Mouse (Mus musculus) embryonic facial prominence, embryonic 11.5 days (tissue): ENCODE results near the gene Otulinl. TPM values are rescaled to one million over a fixed set of nuclear protein-coding genes. Genes with fewer than 3 reads are reported as not detected.

Source experiments
- ATAC-seq: fragments of 200-750 bp; cut with Nextera tagmentation; replicated peaks from 2 replicates; pipeline ENCODE4 v1.8.0; 2017; ENCODE audit warnings: low read depth; ENCODE audit not compliant: insufficient number of reproducible peaks, low FRiP score, low TSS enrichment
- DNase-seq: peaks from one replicate; pipeline ENCODE4 v3.0.0-alpha.2; 2015; ENCODE audit warnings: low spot score
- H3K27ac ChIP-seq: fragments of 300-500 bp; sonication (generic); replicated peaks from 2 replicates; pipeline ENCODE4 v1.5.1; 2014; ENCODE audit warnings: mild to moderate bottlenecking, low read depth, low read length, control low read depth
- H3K27me3 ChIP-seq: fragments of 300-500 bp; sonication (generic); 2 replicates; pipeline ENCODE4 v1.6.1; 2014; ENCODE audit warnings: mild to moderate bottlenecking, low read length, moderate library complexity, mixed read lengths; ENCODE audit not compliant: control insufficient read depth, insufficient read depth
- H3K36me3 ChIP-seq: fragments of 300-500 bp; sonication (generic); replicated peaks from 2 replicates; pipeline ENCODE4 v1.6.1; 2014; ENCODE audit warnings: low read depth, mild to moderate bottlenecking, low read length, moderate library complexity, mixed read lengths; ENCODE audit not compliant: control insufficient read depth, insufficient read depth
- H3K4me1 ChIP-seq: fragments of 300-500 bp; sonication (generic); 2 replicates; pipeline ENCODE4 v1.6.1; 2014; ENCODE audit warnings: low read length, mixed read lengths; ENCODE audit not compliant: control insufficient read depth, insufficient read depth
- H3K4me2 ChIP-seq: fragments of 300-500 bp; sonication (generic); 2 replicates; pipeline ENCODE4 v1.6.1; 2014; ENCODE audit warnings: low read depth, mild to moderate bottlenecking, control low read depth, low read length, moderate library complexity
- H3K4me3 ChIP-seq: fragments of 300-500 bp; sonication (generic); 2 replicates; pipeline ENCODE4 v1.5.1; 2014; ENCODE audit warnings: low read depth, low read length, control low read depth
- H3K9ac ChIP-seq: fragments of 300-500 bp; sonication (generic); replicated peaks from 2 replicates; pipeline ENCODE4 v1.6.1; 2014; ENCODE audit warnings: mild to moderate bottlenecking, control low read depth, low read length
- H3K9me3 ChIP-seq: fragments of 300-500 bp; sonication (generic); replicated peaks from 2 replicates; pipeline ENCODE4 v1.6.1; 2016; ENCODE audit warnings: mild to moderate bottlenecking, low read length, inconsistent platforms, mixed read lengths; ENCODE audit not compliant: control insufficient read depth
- WGBS: fragments of 180-500 bp; shearing (Covaris S2); extraction: QIAGEN DNeasy Blood & Tissue Kit; methylation state at CpG from one replicate; pipeline ENCODE4 v1.1.7; 2014; 5-methylcytosine and 5-hydroxymethylcytosine counted together
- polyA plus RNA-seq: library from polyadenylated mRNA; unstranded; fragments of >200 nt; fragmentation: Nextera tagmentation; extraction: Ambion mirVana; gene quantifications from 2 replicates; pipeline ENCODE4 v1.2.1, GENCODE M21; 2014

Otulinl gene
- polyA plus RNA-seq, 1 experiment from 2014 or later: 14.9 TPM

- H3K4me3 ChIP-seq: no peak overlapping the region
- WGBS: 89% methylated on average over 9 of the region's 9 CpGs
- ATAC-seq (no peak), DNase-seq (no peak)
- H3K4me2 ChIP-seq: no peak overlapping the region
- H3K36me3 ChIP-seq: no peaks in the 10 kb centered on the region
- no peaks in the 10 kb centered on the region for H3K4me1 ChIP-seq
- no peak overlapping the region for H3K9ac ChIP-seq
- no peaks in the 10 kb centered on the region for H3K9me3 ChIP-seq
- H3K27me3 ChIP-seq: no peaks in the 10 kb centered on the region
- no peak overlapping the region for H3K27ac ChIP-seq
These were observed 29.3 kb upstream of the Otulinl start for GRCm38 (mm10) chr15:27710698-27711097.

GRCm38 (mm10) chr15:27708968-27709612, 27.7 kb upstream of the Otulinl start:
- H3K9ac ChIP-seq: no peak overlapping the region
- H3K9me3 ChIP-seq: no peaks in the 10 kb centered on the region
- WGBS: 82% methylated on average over 7 of the region's 7 CpGs
- DNase-seq (no peak), ATAC-seq (no peak)
- H3K36me3 ChIP-seq: no peaks in the 10 kb centered on the region
- no peak overlapping the region for H3K27ac ChIP-seq
- no peaks in the 10 kb centered on the region for H3K4me1 ChIP-seq
- H3K27me3 ChIP-seq: no peaks in the 10 kb centered on the region
- no peak overlapping the region for H3K4me3 ChIP-seq
- no peak overlapping the region for H3K4me2 ChIP-seq

GRCm38 (mm10) chr15:27708499-27708898, 27.1 kb upstream of the Otulinl start:
- no peak overlapping the region for H3K9ac ChIP-seq
- H3K9me3 ChIP-seq: no peaks in the 10 kb centered on the region
- H3K27me3 ChIP-seq: no peaks in the 10 kb centered on the region
- H3K4me3 ChIP-seq: no peak overlapping the region
- H3K27ac ChIP-seq: no peak overlapping the region
- no peak overlapping the region for H3K4me2 ChIP-seq
- H3K36me3 ChIP-seq: no peaks in the 10 kb centered on the region
- 67% methylated on average over 3 of the region's 3 CpGs for WGBS
- DNase-seq (no peak), ATAC-seq (no peak)
- no peaks in the 10 kb centered on the region for H3K4me1 ChIP-seq

GRCm38 (mm10) chr15:27702972-27703313, 21.6 kb upstream of the Otulinl start:
- H3K4me3 ChIP-seq: no peak overlapping the region
- H3K27me3 ChIP-seq: no peaks in the 10 kb centered on the region
- WGBS: 38% methylated on average over 1 of the region's 1 CpGs
- no peak overlapping the region for H3K9ac ChIP-seq
- no peaks in the 10 kb centered on the region for H3K36me3 ChIP-seq
- no peak overlapping the region for H3K4me2 ChIP-seq
- H3K4me1 ChIP-seq: no peaks in the 10 kb centered on the region; the same call in 1 of the 2 replicates
- ATAC-seq (no peak), DNase-seq (no peak)
- H3K9me3 ChIP-seq: no peaks in the 10 kb centered on the region
- H3K27ac ChIP-seq: no peak overlapping the region

- no peaks in the 10 kb centered on the region for H3K9me3 ChIP-seq
- DNase-seq (no peak), ATAC-seq (no peak)
- H3K9ac ChIP-seq: no peak overlapping the region
- H3K36me3 ChIP-seq: no peaks in the 10 kb centered on the region
- no peaks in the 10 kb centered on the region for H3K27me3 ChIP-seq
- WGBS: 50% methylated on average over 11 of the region's 11 CpGs
- no peak overlapping the region for H3K27ac ChIP-seq
- no peaks in the 10 kb centered on the region; the same call in 1 of the 2 replicates for H3K4me1 ChIP-seq
- no peak overlapping the region for H3K4me2 ChIP-seq
- no peak overlapping the region for H3K4me3 ChIP-seq
These were observed 20.9 kb upstream of the Otulinl start for GRCm38 (mm10) chr15:27702031-27702971.

- no peak for ATAC-seq
These were observed 16.3 kb upstream of the Otulinl start for GRCm38 (mm10) chr15:27697632-27698031.

GRCm38 (mm10) chr15:27693235-27693634, 11.9 kb upstream of the Otulinl start:
- Histone ChIP-seq H3K4me1 (no peaks in the 10 kb centered on the region), H3K9ac (no peak overlapping the region), H3K9me3 (no peaks in the 10 kb centered on the region), H3K27ac (no peak overlapping the region), H3K4me3 (no peak overlapping the region), H3K36me3 (no peaks in the 10 kb centered on the region), H3K27me3 (no peaks in the 10 kb centered on the region), H3K4me2 (no peak overlapping the region)
- DNase-seq (no peak), ATAC-seq (no peak)
- 88% methylated on average over 10 of the region's 10 CpGs for WGBS

More at GRCm38 (mm10) chr15:27697632-27698031, 16.3 kb upstream of the Otulinl start:
- Histone ChIP-seq H3K36me3 (no peaks in the 10 kb centered on the region), H3K4me2 (no peak overlapping the region), H3K9ac (no peak overlapping the region), H3K27me3 (no peaks in the 10 kb centered on the region), H3K4me3 (no peak overlapping the region), H3K4me1 (no peaks in the 10 kb centered on the region; the same call in 1 of the 2 replicates), H3K27ac (no peak overlapping the region), H3K9me3 (no peaks in the 10 kb centered on the region)
- 89% methylated on average over 5 of the region's 5 CpGs for WGBS
- DNase-seq: no peak

GRCm38 (mm10) chr15:27692161-27692560, 10.8 kb upstream of the Otulinl start:
- Histone ChIP-seq H3K4me2 (no peak overlapping the region), H3K27me3 (no peaks in the 10 kb centered on the region), H3K4me3 (no peak overlapping the region), H3K36me3 (no peaks in the 10 kb centered on the region), H3K9me3 (no peaks in the 10 kb centered on the region), H3K9ac (no peak overlapping the region), H3K27ac (no peak overlapping the region), H3K4me1 (no peaks in the 10 kb centered on the region)
- WGBS: 80% methylated on average over 7 of the region's 7 CpGs
- DNase-seq: no peak
- no peak for ATAC-seq
